Mouse (Mus musculus): Measurements from ENCODE around the gene Cdk11b. TPM values are rescaled to one million over a fixed set of nuclear protein-coding genes. Genes with fewer than 3 reads are reported as not detected.
"Not testable (repeated sequence)": the region's sequence is repeated elsewhere in the genome, so short reads cannot be mapped to it uniquely, and the experiment has no call there.

The Cdk11b gene
- polyA plus RNA-seq, 1 experiment = 112 TPM

DNA sequence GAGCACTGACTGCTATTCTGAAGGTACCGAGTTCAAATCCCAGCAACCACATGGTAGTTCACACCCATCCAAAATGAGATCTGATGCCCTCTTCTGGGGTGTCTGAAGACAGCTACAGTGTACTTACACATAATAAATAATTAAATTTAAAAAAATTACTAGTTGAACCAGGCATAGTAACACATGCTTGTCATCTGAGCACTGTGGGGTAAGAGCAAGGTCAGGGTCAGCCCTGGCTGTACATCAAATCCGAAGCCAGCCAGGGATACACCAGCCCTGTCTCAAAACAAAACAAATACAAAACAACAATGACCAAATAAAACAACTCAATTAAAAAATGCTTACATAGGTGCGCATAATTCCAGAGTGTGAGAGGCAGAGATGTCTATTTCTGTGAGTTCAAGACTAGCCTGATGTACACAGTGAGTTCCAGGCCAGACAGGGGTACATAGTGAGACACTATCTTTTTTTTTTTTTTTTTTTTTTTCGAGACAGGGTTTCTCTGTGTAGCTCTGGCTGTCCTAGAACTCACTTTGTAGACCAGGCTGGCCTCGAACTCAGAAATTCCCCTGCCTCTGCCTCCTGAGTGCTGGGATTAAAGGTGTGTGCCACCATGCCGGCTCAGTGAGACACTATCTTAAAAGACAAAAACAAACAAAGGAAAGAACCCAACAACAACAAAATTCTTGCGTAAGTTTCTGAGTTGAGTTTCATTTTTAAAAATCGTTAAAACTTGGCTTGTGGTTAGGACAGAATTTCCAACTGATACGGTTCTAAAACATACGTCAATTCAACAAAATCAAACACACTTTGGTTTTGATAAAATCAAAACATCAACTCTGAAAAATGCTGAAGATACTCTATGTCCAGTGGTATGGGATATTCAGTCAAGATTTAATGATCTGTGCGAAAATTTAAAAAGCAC is 24.5 kb upstream of the Cdk11b start:
- TF ChIP-seq GATA1 (IDR thresholded peaks at IDR 0.05; ENCODE audit: low read length) = no peak

DNA sequence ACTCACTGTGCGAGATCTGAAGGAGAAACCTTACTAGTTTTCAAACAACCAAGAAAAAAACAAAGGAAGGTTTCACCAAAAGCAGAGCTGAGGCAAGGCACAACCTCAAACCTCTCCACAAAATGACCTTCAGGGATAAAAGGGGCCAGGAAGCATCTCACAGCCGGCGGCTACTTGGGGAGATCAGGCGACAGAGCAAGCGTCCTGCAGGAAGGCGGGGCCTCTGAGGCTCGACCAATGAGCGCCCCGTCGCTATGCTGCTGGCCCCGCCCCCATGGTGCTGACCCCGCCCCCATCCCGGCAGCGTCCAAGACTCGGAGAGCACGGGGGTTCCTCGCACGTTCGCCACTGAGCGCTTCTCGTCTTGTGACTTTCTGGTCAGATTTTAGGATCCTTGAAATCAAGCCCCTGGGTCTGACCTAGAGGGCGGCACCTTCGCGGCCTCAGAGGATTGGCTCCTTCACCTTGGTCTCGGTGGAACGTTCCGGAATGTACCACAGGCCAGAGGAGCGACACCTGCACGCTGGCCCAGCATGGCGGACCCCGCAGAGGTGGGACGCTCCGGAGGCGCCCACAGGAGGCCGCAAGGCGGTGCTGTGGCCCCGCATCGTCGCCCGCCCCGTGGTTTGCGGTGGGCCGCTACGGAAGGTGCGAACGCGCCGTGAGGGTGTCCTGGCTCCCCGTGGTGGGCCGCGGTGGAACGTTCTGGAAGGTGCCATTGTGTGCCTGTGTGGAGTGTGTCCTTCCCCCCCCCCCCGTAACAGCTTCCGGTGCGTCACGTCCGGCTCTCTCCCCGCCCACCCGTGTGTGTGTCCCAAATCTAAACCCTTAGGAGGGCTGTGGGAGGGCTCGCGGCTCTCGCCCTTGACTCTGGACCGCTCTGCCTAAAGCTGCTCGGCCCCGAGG is 23.3 kb upstream of the Cdk11b start, which contains the start of gene Slc35e2:
Gene Slc35e2, plus strand, starts transcription at position 326 of the 906 bp plus-strand sequence.
- no peak for TF ChIP-seq GATA1 (IDR thresholded peaks at IDR 0.05; ENCODE audit: low read length)

DNA sequence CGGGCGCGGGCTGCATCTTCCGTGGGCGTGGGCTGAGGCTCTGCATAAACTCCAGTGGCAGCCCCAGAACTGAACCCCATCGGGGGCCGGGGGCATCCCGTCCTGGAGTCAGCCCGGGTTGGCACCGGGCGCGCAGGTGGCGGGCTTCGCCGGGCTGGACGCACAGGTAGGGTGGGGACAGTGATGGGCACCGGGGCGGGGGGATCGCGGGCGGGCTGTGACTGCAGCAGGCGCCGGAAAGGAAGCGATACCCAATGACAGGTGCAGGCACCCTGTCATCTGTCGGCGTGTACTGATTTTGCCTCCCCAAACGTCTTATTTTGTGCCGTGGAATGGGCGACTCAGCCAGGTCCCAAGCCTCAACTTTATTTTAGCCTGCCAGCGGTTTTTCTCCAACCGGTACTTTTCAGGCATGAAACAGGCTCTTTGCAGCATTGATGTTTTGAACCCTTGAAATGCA is 22.6 kb upstream of the Cdk11b start:
- no peak for TF ChIP-seq GATA1 (IDR thresholded peaks at IDR 0.05; ENCODE audit: low read length)

- TF ChIP-seq GATA1 (IDR thresholded peaks at IDR 0.05; ENCODE audit: low read length) = no peak
Observed at GRCm38 (mm10) chr4:155602753-155603152, 21.9 kb upstream of the Cdk11b start.

- TF ChIP-seq GATA1 (IDR thresholded peaks at IDR 0.05; ENCODE audit: low read length) = no peak
Observed at GRCm38 (mm10) chr4:155603801-155604200, 20.9 kb upstream of the Cdk11b start.

DNA sequence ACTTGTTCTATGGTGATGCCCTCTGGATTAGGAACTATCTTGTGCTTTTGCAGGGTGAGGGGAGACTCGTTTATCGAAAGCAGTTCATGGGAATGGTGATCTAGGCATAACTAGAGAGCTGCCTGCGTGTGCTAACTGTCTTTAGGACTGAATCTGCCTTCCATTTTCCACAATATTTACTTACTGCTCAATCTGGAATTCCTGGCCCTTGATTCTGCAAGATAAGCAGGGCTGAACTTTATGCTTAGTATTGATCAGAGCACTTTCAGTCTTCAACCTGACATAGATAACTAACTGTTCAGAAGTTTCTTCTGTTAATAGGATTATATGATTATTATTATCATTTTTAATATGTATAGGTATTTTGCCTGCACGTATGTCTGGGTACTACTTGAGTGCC is 19.5 kb upstream of the Cdk11b start:
- TF ChIP-seq GATA1 (IDR thresholded peaks at IDR 0.05; ENCODE audit: low read length) = no peak

- no peak for TF ChIP-seq GATA1 (IDR thresholded peaks at IDR 0.05; ENCODE audit: low read length)
Observed at GRCm38 (mm10) chr4:155606825-155607224, 17.8 kb upstream of the Cdk11b start.

- no peak for TF ChIP-seq GATA1 (IDR thresholded peaks at IDR 0.05; ENCODE audit: low read length)
Observed at GRCm38 (mm10) chr4:155611860-155612259, 12.8 kb upstream of the Cdk11b start.

DNA sequence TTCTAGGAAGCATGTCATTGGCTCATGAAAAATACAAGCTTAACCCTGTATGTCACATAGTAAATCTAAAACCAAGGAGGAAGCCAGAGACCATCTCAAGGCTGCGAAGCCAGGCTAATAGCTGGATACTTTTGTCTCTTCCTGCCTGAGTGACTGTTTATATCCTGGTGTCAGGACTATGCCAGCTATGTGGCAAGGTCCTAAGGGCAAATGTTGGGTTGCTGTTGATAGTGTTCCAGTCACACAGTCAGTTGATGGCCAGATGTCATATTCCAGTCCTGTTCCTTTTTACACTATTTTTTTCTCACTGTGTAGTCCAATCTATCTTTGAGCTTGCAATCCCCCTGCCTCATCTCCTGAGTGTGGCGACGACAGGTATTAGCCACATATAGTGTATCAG is 11.4 kb upstream of the Cdk11b start:
- TF ChIP-seq GATA1 (IDR thresholded peaks at IDR 0.05; ENCODE audit: low read length) = no peak

DNA sequence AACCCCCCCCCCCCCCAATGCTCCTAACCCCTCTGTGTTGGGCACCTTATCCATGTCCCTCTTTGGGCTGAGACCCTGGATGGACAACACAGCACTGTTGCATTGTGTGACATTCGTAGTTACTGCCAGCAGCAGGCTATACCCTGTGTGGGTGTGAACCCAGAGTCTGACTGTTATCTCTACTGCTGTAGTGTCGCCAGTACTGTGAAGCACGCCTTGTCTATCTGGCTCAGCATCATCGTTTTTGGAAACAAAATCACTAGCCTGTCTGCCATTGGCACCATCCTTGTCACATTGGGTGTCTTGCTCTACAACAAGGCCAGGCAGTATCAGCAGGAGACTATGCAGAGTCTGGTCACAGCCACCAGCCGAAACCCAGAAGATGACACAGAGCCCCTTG is 6.3 kb upstream of the Cdk11b start:
- TF ChIP-seq GATA1 (IDR thresholded peaks at IDR 0.05; ENCODE audit: low read length) = no peak

GRCm38 (mm10) chr4:155630267-155630666 is 5.6 kb downstream of the Cdk11b start:
- TF ChIP-seq GATA1 (IDR thresholded peaks at IDR 0.05; ENCODE audit: low read length) = no peak

GRCm38 (mm10) chr4:155635766-155636499 is 11.3 kb downstream of the Cdk11b start:
- TF ChIP-seq GATA1 (IDR thresholded peaks at IDR 0.05; ENCODE audit: low read length) = no peak

DNA sequence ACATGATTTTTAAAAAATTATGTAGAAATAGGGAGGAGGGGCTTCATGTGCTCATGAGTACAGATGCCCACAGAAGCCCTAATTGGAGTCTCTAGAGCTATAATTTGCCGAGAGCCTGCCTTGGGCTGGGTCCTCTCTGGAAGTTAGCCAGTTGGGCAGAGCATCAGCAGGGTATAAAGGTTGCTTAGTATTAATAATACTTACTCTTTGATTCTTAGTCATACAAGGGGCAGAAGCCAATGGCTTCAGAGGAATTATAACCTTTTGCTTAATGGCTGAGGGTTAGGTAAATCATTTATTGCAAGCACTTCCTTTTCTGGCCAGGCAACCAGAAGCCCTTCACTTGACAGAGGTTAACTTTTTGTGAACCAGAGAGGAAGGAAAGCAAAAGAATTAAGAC is 18.9 kb downstream of the Cdk11b start:
- TF ChIP-seq GATA1 (IDR thresholded peaks at IDR 0.05; ENCODE audit: low read length) = no peak

DNA sequence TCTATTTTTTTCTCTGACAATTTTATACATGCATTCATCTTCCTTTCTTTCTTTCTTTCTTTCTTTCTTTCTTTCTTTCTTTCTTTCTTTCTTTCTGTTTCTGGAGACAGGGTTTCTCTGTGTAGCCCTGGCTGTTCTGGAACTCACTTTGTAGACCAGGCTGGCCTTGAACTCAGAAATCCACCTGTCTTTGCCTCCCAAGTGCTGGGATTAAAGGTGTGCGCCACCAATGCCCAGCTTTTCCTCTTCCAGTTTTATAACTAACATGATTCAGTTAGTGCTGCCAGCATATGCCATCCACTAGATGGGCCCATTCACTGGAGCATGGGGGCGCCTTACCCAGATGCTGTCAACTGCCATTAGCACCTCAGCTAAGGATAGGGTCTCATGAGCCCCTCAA is 20.7 kb downstream of the Cdk11b start, which contains the start of gene Gm10563:
Gene Gm10563, minus strand, starts transcription at position 101 of the 400 bp plus-strand sequence.
- not testable (repeated sequence) for TF ChIP-seq GATA1 (IDR thresholded peaks at IDR 0.05; ENCODE audit: low read length)

GRCm38 (mm10) chr4:155645721-155646120 is 21.1 kb downstream of the Cdk11b start:
- TF ChIP-seq GATA1 (IDR thresholded peaks at IDR 0.05; ENCODE audit: low read length) = no peak
